Mouse (Mus musculus): ENCODE results near the gene Slc22a3. TPM values are rescaled to one million over a fixed set of nuclear protein-coding genes. Genes with fewer than 3 reads are reported as not detected.

The Slc22a3 gene
- polyA plus RNA-seq, 1 experiment: 0.11 TPM

DNA sequence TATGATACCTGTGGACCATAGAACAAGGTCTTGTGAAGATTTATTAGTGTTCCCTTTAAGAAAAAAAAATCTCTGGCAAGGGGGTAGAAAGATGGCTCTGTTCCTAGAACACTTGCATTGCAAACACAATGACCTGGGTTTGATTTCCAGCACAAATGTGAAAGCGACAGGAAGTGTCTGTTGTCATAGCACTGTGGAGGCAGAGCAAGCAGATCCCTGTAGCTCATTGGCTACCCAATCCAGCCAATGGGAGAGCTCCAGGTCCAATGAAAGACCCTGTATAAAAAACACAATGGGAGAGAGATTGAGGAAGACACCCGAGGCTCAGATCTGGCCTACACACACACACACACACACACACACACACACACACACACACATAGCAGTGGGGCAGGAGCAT, 125.0 kb downstream of the Slc22a3 start:
- Histone ChIP-seq H3K36me3 (ENCODE audit: control insufficient read depth, insufficient read depth, low read length) (no peaks in the 10 kb centered on the region), H3K27ac (ENCODE audit: control insufficient read depth, insufficient read depth, low read depth, low read length) (no peak overlapping the region), H3K27me3 (ENCODE audit: control insufficient read depth, insufficient read depth, low read length) (no peaks in the 10 kb centered on the region), H3K4me1 (ENCODE audit: control insufficient read depth, insufficient read depth, low read length) (no peaks in the 10 kb centered on the region), H3K4me3 (ENCODE audit: control insufficient read depth, low read depth, low read length) (no peak overlapping the region)
- no peak for TF ChIP-seq CTCF (IDR thresholded peaks at IDR 0.05; ENCODE audit: control insufficient read depth, insufficient read depth, insufficient replicate concordance, low read depth, low read length)
- TF ChIP-seq POLR2A (IDR thresholded peaks at IDR 0.05; ENCODE audit: control insufficient read depth, low read depth, low read length): no peak

- Histone ChIP-seq H3K4me3 (ENCODE audit: control insufficient read depth, low read depth, low read length) (no peak overlapping the region), H3K4me1 (ENCODE audit: control insufficient read depth, insufficient read depth, low read length) (no peaks in the 10 kb centered on the region), H3K27me3 (ENCODE audit: control insufficient read depth, insufficient read depth, low read length) (no peaks in the 10 kb centered on the region), H3K27ac (ENCODE audit: control insufficient read depth, insufficient read depth, low read depth, low read length) (no peak overlapping the region), H3K36me3 (ENCODE audit: control insufficient read depth, insufficient read depth, low read length) (no peaks in the 10 kb centered on the region)
- no peak for TF ChIP-seq CTCF (IDR thresholded peaks at IDR 0.05; ENCODE audit: control insufficient read depth, insufficient read depth, insufficient replicate concordance, low read depth, low read length)
- no peak for TF ChIP-seq POLR2A (IDR thresholded peaks at IDR 0.05; ENCODE audit: control insufficient read depth, low read depth, low read length)
Observed at GRCm38 (mm10) chr17:12381579-12381978, 125.9 kb downstream of the Slc22a3 start.

DNA sequence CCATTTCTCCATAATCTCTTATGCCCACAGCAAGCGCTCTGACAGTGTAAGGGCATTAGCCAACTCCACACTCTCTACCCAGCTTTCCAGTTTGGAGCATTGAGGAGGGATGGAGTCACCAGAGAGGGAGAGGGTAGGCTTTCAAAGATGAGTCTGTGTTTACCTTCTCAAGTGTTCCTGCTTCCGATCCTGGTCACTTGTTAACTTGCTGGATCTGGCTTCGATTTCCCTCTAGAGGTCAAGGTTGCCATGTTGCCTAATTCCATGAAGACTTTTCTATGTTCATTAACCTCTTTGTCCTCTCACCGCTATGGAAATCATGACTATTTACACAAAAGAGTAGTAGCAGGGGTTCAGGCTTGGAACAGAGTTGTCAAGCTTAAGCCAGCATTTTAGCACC, 127.2 kb downstream of the Slc22a3 start:
- Histone ChIP-seq H3K27ac (ENCODE audit: control insufficient read depth, insufficient read depth, low read depth, low read length) (no peak overlapping the region), H3K27me3 (ENCODE audit: control insufficient read depth, insufficient read depth, low read length) (no peaks in the 10 kb centered on the region), H3K4me3 (ENCODE audit: control insufficient read depth, low read depth, low read length) (no peak overlapping the region), H3K4me1 (ENCODE audit: control insufficient read depth, insufficient read depth, low read length) (no peaks in the 10 kb centered on the region), H3K36me3 (ENCODE audit: control insufficient read depth, insufficient read depth, low read length) (no peaks in the 10 kb centered on the region)
- TF ChIP-seq CTCF (IDR thresholded peaks at IDR 0.05; ENCODE audit: control insufficient read depth, insufficient read depth, insufficient replicate concordance, low read depth, low read length) (no peak), POLR2A (IDR thresholded peaks at IDR 0.05; ENCODE audit: control insufficient read depth, low read depth, low read length) (no peak)

DNA sequence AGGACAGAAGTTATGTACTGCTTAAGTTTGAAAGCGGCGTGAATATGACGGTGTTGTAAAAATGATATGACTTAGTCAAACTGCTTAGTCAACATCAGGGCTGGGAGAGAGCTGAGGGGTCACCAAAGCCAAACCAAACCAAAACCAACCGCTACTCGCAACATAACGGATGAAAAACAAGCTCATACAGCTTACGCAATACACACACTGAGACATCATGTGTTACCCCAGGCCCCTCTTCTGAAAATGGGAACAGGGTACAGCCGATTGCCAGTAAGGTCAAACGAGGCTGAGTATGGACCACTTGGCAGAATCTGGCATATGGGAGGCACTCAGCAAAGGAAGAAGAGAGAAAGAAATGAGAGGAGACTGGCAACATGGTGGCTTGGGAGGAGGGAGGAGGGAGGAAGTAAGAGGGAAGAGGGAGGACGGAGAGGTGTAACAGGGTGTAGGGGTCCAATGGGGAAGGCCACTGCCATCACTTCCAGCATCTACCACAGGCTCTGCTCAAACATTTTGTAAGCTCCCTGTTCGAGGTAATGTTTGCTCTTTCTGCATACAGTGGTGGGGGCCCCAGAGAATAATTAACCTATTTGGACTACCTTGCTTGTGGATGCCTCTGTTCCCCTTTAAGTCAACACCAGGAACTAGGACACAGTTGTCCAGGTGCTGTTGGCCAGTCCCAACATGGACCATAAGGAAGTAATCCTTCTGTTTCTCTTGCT, 129.4 kb downstream of the Slc22a3 start, which contains the start of gene Plg:
TSS of gene Plg (plus strand) at position 628 of the 725 bp plus-strand sequence.
- Histone ChIP-seq H3K4me3 (ENCODE audit: control insufficient read depth, low read depth, low read length) (no peak within 1 kb of the TSS), H3K4me1 (ENCODE audit: control insufficient read depth, insufficient read depth, low read length) (no peaks in the 10 kb centered on the region), H3K36me3 (ENCODE audit: control insufficient read depth, insufficient read depth, low read length) (no peaks in the 10 kb centered on the region), H3K27me3 (ENCODE audit: control insufficient read depth, insufficient read depth, low read length) (no peaks in the 10 kb centered on the region), H3K27ac (ENCODE audit: control insufficient read depth, insufficient read depth, low read depth, low read length) (no peak within 1 kb of the TSS)
- no peak for TF ChIP-seq POLR2A (IDR thresholded peaks at IDR 0.05; ENCODE audit: control insufficient read depth, low read depth, low read length)
- TF ChIP-seq CTCF (IDR thresholded peaks at IDR 0.05; ENCODE audit: control insufficient read depth, insufficient read depth, insufficient replicate concordance, low read depth, low read length): no peak

- H3K4me3 ChIP-seq (ENCODE audit: control insufficient read depth, low read depth, low read length): no peak overlapping the region
- TF ChIP-seq CTCF (IDR thresholded peaks at IDR 0.05; ENCODE audit: control insufficient read depth, insufficient read depth, insufficient replicate concordance, low read depth, low read length) (no peak), POLR2A (IDR thresholded peaks at IDR 0.05; ENCODE audit: control insufficient read depth, low read depth, low read length) (no peak)
- H3K36me3 ChIP-seq (ENCODE audit: control insufficient read depth, insufficient read depth, low read length): no peaks in the 10 kb centered on the region
- H3K4me1 ChIP-seq (ENCODE audit: control insufficient read depth, insufficient read depth, low read length): peaks cover 3% of the 10 kb centered on the region; the same call in 1 of the 2 replicates
- H3K27me3 ChIP-seq (ENCODE audit: control insufficient read depth, insufficient read depth, low read length): no peaks in the 10 kb centered on the region
- no peak overlapping the region for H3K27ac ChIP-seq (ENCODE audit: control insufficient read depth, insufficient read depth, low read depth, low read length)
Observed at GRCm38 (mm10) chr17:12373601-12374144, 133.8 kb downstream of the Slc22a3 start.

DNA sequence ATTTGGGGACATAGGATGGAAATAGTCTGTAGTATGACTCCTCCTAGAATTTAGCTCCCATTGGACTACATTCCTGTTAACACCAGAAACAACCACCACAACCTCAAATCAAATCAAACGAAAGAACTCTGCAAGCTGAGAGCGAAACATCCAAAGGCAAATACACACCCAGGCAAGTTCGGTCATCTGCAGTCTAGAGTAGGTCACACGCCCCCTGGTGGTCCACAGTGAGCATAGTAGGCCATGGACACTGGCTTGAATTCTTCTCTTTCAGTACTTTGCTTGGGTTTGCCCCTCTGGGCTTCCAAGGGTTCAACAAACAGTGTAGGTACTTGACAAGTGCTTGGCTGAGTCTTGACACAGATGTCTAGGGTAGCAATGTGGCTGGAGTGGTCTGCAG, 135.5 kb downstream of the Slc22a3 start:
- no peak overlapping the region for H3K4me3 ChIP-seq (ENCODE audit: control insufficient read depth, low read depth, low read length)
- TF ChIP-seq CTCF (IDR thresholded peaks at IDR 0.05; ENCODE audit: control insufficient read depth, insufficient read depth, insufficient replicate concordance, low read depth, low read length) (peak; percentile 82; the same call in 1 of the 2 replicates), POLR2A (IDR thresholded peaks at IDR 0.05; ENCODE audit: control insufficient read depth, low read depth, low read length) (no peak)
- no peaks in the 10 kb centered on the region for H3K36me3 ChIP-seq (ENCODE audit: control insufficient read depth, insufficient read depth, low read length)
- no peaks in the 10 kb centered on the region for H3K27me3 ChIP-seq (ENCODE audit: control insufficient read depth, insufficient read depth, low read length)
- peaks cover 3% of the 10 kb centered on the region; the same call in 1 of the 2 replicates for H3K4me1 ChIP-seq (ENCODE audit: control insufficient read depth, insufficient read depth, low read length)
- H3K27ac ChIP-seq (ENCODE audit: control insufficient read depth, insufficient read depth, low read depth, low read length): no peak overlapping the region

DNA sequence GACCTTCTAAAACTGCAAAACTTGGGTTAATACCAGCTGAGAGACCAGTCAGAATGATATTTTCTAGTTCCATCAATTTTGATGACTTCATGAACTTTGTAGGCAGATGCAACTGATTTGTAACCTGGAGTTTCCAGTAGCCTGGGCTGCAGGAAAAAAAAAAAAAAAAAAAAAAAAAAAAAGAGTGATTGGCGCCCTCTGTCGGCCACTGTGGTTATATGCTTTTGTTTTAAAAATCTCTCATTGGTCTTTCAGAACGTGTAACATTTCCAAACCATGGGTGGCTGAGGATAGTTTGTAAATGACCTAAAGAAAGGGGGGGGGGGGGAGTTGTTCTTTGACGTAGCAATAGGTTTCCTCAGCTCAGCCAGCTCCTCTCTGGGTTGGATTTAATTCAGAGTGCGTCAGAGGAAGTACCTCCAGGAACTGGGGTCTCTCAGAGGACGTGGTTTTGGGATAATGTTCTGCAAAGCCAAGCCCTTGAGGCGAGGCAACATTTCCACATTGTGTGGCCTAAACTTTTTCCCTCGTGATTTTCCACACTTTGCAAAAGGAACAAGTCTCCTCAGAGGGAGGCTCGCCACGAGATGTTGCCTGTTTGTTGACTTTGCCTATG, 136.1 kb downstream of the Slc22a3 start:
- no peak for TF ChIP-seq CTCF (IDR thresholded peaks at IDR 0.05; ENCODE audit: control insufficient read depth, insufficient read depth, insufficient replicate concordance, low read depth, low read length)
- no peak for TF ChIP-seq POLR2A (IDR thresholded peaks at IDR 0.05; ENCODE audit: control insufficient read depth, low read depth, low read length)
- no peaks in the 10 kb centered on the region for H3K27me3 ChIP-seq (ENCODE audit: control insufficient read depth, insufficient read depth, low read length)
- H3K27ac ChIP-seq (ENCODE audit: control insufficient read depth, insufficient read depth, low read depth, low read length): no peak overlapping the region
- H3K4me3 ChIP-seq (ENCODE audit: control insufficient read depth, low read depth, low read length): no peak overlapping the region
- H3K36me3 ChIP-seq (ENCODE audit: control insufficient read depth, insufficient read depth, low read length): no peaks in the 10 kb centered on the region
- peaks cover 3% of the 10 kb centered on the region; the same call in 1 of the 2 replicates for H3K4me1 ChIP-seq (ENCODE audit: control insufficient read depth, insufficient read depth, low read length)
